Mouse (Mus musculus): ENCODE data around the gene Pnlip. TPM values are rescaled to one million over a fixed set of nuclear protein-coding genes. Genes with fewer than 3 reads are reported as not detected.
A peak's percentile ranks its signal among the peaks of the same experiment; 100 is the strongest.

The Pnlip gene
- not detected for total RNA-seq (2021)
- long read RNA-seq, experiment 1, result 0 reads
- long read RNA-seq, experiment 2, result 0 reads

DNA sequence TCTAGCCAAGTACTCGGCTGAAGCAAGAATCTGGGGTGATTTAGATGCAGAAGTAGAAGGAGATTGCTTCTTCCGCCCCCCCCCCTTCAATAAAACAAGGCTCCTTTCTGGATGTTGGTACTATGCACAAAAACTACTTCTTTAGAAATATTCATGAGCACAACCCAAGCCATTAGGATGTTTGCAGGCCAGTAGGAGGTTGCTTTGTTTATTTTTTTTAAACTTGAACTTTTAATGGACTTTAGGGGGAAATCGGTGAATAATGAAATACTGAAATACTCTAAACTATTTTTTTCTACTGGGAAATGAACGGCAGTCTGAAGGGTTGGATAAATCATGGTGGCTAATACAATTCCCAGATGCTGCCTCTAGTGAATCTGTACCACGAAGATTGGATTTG lies at the start of gene Pnlip:
TSS of gene Pnlip (plus strand) at position 301 of the 400 bp plus-strand sequence.
- DNase-seq, result no peak

DNA sequence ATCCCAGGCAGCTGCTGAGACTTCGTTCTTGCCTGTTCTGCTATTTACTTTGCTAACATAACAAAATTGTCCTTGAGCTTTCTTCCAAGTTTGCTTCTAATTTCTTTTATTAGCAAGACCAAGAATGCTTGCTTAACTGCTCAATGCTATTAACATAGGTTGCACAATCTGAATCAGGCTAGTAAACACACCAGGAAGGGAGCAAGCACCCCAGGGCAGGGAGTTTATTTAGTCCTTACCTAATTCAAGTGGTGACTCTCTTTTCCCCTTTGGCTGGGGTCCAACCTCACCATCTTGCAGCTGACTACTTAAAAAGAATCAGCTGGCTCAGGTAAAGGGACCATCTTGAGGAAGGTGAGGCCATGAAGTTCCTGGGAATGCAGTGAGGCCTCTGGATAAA lies 42.6 kb upstream of the Pnlip start:
- DNase-seq, result no peak

DNA sequence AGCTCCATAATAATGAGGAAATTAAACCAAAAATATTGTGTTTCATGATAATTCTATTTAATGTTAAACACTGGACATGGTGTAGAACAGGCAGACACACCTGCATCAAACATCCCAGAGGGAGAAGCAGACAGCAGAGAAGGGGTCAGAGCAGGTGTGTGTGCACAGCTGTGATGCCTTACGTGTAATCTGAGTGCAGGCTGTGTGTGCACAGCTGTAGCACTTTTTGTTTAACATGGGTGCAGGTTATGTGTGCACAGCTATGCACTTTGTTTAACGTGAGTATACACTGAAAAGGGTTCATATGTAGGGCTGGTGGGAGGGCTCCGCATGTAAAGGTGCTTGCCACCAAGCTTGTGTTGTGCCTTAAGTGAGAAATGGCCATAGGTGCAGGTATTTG lies 39.6 kb upstream of the Pnlip start:
- DNase-seq, result no peak

DNA sequence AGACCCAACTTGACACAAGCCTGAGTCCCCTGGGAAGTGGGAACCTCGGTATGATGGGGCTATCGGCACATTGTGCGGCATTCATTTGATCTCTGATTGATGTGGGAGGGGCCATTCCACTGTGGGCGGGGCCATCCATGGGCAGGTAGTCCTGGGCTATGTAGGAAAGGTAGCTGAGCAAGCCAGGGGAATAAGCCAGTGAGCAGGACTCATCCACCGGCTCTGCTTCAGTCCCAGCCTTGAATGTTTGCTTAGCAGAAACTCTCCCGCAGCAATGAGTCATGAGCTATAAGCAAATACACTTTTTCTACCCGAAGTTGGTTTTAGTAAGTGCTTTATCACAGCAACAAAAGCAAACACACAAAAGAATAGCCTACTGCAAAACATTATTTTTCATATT lies 35.7 kb upstream of the Pnlip start:
- no peak for DNase-seq

DNA sequence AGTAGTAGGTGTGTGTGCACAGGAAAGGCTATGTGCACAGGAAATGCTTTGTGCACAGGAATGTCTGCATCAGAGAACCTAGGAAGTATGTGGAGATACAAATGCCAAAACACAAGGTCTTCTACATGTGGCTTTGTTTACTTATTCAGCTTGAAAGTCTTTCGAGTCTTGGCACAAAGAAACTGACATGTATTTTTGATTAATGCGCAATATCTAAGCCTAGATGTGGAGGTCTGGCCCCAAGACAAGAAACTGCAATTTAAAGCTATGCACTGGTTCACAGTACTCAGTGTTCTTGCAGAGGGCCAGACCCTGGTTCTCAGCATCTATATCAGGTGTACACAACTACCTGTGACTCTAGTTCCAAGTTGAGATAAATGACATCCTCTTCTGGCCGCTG lies 31.6 kb upstream of the Pnlip start:
- DNase-seq, result no peak

DNA sequence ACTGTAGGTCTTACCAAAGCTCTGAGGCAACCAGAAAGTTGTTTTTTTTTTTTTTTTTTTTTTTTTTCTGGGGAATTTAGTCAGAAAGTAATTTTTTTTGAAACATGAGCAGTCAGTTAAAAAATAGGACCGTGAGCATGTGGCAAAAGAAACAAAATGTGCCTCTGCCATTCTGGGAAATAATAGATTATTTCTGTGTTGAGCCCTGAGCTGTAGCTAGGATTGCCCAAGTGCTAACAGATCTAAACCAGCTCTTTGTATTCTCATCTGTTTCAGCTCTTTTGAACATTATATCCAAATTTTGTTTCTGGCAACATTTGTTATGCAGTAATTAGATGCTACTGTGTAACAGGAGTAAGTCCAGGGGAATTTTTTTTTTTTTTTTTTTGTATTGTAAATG lies 30.7 kb upstream of the Pnlip start:
- DNase-seq, result no peak

DNA sequence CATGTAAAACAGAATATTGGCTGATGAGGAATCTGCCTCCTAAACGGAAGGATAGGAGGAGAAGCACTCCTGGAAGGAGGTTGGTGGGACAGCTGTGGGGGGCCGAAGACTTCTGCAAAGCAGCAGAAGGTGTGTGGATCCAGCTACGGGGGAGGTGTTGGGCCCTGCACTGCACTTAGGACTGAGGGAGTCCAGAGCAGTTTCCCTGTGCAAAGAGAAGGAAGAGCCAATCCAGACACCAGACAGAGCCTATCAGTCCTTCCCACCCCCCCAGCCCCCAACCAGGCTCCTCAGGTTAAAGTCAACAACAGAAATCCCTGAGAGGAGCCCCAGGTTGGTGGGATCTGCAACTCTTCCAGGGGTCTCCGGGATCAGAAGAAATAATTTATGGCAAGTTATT lies 27.5 kb upstream of the Pnlip start:
- no peak for DNase-seq

DNA sequence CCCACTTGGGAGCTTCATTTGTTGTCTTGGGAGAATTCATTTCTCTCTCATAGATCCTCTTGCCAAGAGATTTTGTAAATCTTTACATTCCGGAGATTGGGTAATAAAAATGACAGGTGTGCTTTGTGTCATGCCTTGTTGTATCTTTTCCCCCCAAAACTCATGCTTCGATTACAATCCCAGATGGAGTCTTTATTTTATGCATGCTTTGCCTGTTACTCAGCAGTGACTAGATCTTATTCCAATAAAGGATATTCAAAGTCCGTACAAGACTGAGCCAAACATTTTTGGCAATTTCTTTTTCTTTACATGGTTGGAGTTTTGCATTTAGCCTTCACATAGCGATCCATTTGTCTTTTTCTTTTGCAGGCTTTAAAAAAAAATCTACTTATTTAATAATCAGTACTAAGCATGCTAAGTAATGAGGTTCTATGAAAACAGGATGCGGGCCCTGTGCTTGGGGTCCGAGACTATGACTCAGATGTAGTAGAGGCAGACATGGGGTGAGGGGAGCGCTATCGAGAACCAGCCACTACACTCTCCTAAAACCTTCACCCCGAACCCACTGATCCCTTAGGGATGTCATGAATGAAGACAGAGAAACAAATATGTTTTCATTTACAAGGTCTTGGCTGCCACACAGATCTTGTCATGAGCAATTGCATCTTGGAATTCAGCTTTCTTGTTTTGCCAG lies 26.9 kb upstream of the Pnlip start:
- DNase-seq, result no peak

DNA sequence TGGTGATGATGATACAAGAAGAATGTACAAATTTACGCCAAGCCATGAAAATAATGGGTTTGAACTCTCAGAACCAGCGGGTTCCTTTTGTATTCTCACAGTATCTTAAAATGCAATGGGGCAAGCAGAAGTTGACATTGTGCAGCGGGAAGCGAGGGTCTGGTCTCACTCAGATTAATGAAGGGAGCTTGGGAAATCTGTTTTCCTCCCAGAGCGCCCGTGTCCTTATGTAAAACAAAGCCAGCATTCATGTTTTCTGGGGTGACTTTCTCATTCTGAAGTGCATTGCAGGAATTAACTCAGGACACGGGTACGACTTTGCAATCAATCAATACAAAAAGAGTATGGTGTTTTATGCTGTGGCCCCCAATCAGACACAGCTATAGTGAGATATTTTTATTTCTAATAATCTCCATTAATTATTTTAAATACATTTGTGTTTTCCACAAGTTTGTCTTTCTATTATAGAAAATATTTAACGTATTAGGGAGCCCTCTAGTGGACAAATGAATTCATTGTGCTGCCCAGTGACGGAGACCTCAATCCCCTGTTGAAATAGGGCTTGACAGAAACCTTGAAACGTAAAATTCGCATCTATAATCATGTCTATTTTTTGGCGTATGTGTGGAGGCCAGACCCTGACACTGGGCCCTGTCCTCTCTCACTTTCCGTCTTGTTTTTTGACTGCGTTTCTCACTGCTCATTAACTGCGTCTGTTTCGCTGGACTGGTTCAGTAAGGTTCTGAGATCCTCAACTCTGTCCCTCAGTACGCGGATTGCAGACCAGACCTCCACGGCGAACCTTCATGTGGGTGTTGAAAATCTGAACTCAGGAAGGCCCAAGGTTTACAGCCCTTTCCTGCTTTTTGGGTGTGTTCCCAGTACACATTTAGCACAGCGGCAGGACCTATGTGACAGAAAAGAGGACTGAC lies 24.6 kb upstream of the Pnlip start:
- DNase-seq, result peak; percentile 12

DNA sequence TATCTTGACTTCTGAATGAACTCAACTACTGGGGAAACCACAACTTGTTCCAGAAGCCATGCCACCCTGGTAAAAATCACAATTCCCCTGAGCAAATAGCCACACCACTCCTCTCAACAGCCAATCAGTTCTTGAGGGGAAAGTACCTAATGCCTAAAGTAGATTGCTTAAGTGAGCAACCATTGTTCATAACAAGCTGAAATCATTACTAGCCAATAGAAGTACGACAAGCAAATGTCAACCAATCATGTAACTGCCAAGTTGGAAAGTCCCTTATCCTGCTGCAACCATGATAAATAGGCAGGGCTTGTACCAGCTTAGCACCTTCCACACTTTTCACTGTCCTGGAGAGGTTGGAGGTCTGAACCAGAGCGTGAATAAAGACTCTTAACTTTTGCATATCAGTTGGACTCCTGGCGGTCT lies 22.9 kb upstream of the Pnlip start:
- no peak for DNase-seq

DNA sequence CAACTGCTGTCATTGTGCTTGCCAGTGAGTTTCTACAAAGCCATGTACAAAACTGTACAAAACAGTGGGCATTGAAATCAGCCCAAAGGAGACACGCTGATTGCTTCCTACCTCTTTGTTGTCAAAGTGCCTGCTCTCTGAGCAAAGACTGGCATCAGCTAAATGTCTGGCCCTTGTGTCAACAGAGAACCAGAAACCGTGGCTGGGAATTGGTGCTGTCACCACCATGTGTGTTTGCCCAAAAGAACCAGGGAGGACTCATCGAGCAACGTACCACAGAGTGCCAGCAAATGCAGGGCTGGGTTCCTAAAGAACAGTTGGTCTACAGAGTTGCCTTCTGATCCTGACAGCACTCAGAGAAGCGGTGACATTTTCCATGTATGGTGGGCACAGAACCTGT lies 2.3 kb upstream of the Pnlip start:
- no peak for DNase-seq

DNA sequence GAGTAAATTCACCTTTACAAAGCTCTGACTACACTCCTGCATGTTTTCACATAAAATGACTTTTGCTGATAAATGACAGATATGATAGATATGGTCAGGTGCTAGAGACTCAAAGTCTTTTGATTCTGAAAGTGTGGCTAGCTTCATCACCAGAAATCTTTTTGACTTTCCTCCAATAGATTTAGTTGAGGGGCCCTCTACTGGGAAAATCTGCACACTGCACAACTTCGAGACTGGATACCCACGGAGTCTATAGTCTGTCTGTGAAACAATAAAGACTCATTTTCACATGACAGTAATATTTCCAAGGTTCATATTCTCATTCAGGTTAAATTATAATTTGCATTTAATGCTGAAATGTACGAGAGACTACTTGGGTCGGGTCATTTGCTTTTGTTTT lies 9.8 kb downstream of the Pnlip start:
- peak; percentile 8 for DNase-seq

DNA sequence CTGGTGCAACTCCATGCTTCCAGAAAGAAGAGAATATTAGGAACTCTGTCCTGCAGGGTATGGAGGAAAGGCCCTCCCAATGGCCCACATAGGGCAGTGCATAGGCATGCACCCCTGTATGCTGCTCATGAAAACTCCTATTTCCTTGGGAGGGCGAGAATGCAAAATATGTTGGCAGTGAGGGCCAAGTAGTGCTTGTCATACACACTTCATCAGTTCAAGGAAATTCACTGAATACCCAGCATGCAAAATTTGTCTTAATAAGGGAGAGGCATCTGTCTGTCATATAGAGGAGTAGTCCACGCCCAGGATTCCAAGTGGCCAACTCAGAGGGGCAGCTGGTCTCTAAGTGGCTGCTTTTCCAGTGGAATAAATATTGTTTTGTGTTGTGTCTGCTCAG lies 11.0 kb downstream of the Pnlip start:
- DNase-seq, result no peak

DNA sequence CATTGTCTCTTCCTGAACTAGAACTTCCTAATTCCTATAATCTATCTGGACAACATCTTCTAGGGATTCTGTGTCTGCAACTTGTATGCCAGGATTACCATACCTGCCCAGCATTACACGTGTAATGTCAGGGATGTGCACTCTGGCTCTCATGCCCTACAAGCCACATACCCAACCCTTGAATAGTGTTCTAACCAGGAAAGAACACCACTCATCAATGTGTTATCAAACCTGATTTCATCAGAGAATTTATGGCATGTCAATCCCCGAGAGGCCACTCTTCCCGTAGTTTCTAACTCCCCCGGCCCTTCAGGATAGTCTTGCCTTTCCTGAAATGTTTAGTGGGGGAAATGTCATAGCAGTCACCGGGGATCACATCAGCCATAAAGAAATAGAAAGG lies 12.6 kb downstream of the Pnlip start:
- no peak for DNase-seq

DNA sequence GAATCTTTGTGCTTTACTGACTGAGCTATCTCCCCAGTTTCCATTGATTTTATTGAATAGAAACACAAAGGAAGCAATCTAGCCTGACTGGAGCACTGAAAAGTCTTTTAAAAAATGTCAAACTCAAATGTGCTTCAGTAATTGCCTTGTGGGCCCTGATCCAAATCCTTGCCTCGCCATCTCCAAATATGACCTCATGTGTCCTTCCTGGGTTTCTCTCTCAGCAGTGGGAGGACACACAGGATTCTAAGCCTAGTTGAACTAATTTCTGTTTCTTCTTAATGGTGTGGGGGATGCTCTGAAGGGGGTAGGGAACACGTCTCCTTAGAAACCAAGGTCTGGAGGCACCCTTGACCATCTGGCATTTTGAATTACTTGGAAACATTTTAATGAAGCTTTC lies 22.3 kb downstream of the Pnlip start:
- DNase-seq, result peak; percentile 39

DNA sequence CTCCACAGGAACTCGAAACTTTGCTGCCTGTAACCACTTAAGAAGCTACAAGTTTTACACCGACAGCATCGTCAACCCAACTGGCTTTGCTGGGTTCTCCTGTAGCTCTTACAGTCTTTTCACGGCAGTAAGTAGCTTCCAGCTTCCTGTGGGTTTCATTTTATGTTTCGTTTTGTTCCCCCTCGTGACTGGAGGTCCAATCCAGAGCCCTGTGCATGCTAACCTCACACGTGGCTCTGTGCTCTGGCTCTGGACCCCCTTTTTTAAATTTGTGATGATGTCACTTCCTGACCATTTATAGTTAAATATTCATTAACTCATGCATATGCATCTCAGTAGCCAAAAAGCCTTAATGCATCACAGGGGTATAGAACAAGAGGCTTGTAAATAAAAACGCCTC lies 24.8 kb downstream of the Pnlip start:
- DNase-seq, result no peak

DNA sequence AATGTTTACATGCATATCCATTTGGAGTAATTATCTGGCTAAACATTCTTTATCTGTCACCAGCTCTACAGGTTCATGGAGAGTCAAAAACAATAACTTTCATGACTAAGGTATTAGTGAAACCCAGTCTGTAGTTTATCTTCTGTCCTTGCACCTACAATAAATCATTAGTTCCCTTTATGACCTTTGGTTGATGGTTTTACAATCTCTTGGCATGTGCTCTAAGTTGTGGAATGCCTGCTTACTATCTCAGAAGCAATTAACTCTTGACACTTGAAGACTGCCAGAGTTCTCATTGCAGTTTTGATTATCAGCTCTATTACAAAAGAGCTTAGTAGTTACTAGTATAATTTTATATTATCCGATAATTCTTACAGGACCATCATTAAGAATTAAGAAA lies 36.6 kb downstream of the Pnlip start:
- no peak for DNase-seq

DNA sequence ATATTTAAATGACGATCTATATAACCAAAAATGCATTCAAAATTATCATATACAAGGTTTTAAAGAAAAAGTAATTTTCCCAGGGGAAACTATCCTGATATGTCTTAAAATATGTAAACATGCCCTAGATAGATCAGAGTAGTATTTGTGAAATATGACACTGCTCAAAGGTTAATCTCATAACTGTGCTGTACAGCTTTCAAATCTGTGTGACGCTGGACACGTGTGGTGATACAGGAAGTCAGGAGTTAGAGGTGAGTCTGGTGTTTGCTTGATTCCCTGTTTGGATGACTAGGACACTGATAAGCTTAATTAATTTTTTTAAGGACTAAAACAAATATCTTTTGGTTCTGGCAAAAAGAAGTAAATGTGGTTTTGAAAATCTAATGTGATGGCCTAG lies 43.0 kb downstream of the Pnlip start:
- DNase-seq, result no peak

DNA sequence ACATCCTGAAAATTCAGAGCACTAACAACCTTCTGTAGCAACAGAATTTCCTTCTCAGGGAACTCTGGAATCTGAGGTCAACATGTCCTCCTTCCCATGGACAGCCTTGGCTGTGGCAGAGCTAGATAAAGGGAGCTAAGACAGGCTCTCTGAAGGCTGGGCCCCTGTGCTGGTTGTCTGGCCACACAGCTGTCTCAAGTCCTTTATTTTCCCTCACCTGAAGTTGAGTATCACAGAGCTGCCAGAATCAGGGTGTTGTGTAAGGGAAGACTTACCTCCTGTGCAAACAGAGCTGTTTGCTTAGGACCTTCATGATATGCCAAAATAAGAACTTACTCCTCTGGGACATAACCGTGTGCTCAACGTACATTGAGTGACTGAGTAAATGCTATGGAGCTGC lies 43.9 kb downstream of the Pnlip start:
- no peak for DNase-seq

DNA sequence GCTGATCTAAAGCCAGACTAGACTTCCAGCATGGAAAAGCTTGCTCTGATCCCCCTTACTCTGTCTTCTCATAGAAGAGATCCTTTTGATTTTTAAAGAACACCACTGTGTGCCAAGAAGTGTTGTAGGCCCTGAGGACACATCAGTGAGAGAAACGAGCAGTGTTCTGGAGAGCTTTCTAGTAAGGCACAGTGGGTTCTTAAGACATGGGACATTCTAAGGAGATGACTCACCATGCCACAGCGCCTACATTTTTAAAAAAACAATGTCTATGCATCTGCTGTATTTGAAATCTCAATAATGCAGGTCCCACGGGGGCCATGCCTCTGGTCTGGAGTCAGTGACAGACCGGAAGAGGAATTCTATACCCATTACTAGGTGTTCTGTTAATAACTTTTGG lies 52.3 kb downstream of the Pnlip start:
- DNase-seq, result no peak

DNA sequence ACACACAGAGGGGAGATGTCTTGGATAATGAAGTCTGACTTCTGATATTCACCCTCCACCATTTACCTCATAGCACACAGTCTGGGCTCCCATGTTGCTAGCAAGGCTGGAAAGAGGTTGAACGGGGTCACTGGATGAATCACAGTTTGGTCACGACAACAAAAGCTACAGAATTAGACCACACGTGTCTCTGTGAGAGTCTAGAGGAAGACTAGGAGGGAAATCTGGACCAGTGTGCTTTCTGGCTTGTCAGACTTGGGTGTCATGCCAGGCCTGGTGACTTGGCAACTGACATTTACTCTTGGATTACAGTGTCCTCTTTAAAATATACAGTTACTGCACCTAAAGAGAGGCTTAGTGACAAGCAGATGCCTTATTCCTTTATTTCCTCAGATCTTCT lies 56.3 kb downstream of the Pnlip start:
- DNase-seq, result peak; percentile 3

DNA sequence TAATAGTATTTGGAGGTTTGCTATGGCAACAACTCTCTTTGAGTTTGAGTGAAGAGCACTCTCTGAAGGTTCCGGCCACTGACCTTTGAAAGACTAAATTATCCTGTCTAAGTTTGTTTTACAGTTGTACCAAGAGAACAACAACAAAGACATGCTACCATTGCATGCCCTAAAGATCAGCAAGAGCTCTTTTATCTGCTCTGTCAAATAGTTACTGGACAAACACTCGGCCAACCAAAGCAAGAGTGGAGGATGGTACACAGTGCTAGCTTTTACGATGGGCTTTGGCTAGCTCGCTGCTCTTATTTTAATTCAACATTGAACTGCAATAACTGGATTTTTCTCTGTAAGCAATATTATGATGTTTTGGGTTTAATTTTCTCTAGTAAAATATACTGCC lies 65.6 kb downstream of the Pnlip start:
- no peak for DNase-seq

DNA sequence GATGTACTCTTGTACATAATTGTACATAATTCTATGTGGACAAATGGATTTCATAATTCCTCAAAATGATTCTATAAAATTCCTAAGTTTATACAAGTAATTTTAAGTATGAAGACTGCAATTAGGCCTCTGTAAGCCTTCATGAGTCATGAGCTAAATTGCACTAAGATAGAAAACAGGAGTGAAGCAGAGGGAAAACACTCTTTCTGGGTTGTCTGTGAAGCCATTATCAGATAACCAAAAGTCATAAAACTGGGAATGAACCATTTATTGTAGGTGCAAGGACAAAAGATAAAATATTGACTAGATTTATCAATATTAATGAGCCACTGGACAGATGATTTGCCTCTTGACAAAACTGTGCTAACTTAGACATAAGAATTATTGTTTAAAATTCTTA lies 68.1 kb downstream of the Pnlip start:
- DNase-seq, result no peak

DNA sequence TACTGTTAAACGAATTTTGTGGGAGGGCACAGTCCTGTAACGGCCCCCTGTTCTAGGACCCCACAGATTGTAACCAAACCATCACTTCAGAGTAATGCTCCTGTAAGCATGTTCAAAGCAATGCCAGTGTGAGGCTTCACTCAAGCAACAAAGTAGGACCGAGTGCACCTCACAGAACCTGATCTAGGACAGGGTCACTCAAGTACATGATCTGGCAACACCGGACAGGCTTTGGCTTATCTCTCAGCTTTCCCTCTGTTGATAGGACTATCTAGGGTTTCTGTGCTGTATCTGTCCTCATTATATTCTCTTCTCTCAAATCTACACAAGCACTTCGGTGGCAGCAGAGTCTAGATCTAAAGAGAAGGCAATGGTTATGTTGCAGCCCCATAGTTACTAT lies 74.3 kb downstream of the Pnlip start:
- DNase-seq, result no peak
